Mouse (Mus musculus): ENCODE results near the gene Wdfy3.

Wdfy3 gene

GRCm38 (mm10) chr5:101893820-101894515 is 175.8 kb downstream of the Wdfy3 start:
- ChIA-PET CTCF (interaction anchor here (0.5 to 1.8 kb wide), 41 partner anchors 9 to 233 kb away, joined by 3 to 12 read pairs (median 4); partner anchors contain the start of gene Nkx6-1 (in 1 of the 4)), POLR2A (interaction anchor here in 3 of 4 experiments (0.9 to 1.5 kb wide), 8 partner anchors 8 to 167 kb away, joined by 3 to 7 read pairs (median 4); no protein-coding TSS in a partner anchor)

GRCm38 (mm10) chr5:101891694-101892416 is 177.9 kb downstream of the Wdfy3 start:
- ChIA-PET POLR2A (interaction anchor here in 1 of 4 experiments (0.5 to 1.1 kb wide), 3 partner anchors 9 to 179 kb away, joined by 3 to 6 read pairs (median 4); no protein-coding TSS in a partner anchor), CTCF (no interaction called here)

DNA sequence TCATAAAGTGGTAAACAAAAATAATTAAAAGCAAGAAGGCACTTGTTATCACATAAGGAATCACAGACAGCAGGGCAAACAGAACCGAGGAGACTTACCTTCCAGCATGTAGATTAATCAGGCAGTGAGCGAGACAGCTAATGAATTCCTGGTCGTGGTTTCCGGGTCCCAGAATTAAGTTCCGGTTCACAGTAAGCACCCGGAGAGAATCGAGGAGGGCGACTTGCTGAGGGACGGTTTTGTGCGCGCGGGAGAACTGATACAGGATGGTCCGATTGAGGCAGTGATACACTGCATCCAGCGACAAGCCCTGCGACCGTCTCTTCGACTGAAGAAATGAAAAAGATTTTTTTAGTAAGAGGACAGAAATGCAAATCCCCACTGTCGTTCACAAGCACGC is 181.7 kb downstream of the Wdfy3 start:
- ChIA-PET POLR2A (interaction anchor here in 3 of 4 experiments (0.6 to 3.2 kb wide), 17 partner anchors 9 to 1848 kb away, joined by 3 to 18 read pairs (median 4); partner anchors contain the start of genes Cds1 (in 1 of the 3) and Wdfy3 (in 1 of the 3)), CTCF (interaction anchor here in 1 of 4 experiments (1.5 kb wide), 1 partner anchor 33 kb away, joined by 5 read pairs; no protein-coding TSS in a partner anchor)

DNA sequence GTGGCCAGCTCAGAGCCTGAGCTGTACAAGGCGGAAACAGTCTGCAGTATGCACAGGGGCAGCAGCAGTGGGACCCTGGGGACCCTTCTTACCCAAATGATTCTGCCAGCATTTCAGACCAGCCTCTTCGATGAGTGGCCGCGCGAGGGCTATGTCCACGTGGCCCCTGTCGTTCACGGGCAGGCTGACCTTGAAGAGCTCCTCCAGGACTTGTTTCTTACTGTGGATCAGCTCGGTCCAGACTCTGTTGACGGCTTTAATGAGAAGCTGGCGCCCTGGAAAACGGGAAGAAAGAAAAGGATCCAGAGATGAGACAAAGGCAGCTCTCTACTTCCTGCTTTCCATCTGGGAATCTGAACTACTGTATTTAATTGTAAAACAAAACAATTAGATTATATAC is 184.7 kb downstream of the Wdfy3 start:
- ChIA-PET CTCF (interaction anchor here (0.5 to 1.4 kb wide), 6 partner anchors 9 to 38 kb away, joined by 3 to 8 read pairs (median 5); no protein-coding TSS in a partner anchor), POLR2A (interaction anchor here in 2 of 4 experiments (0.6 to 3.2 kb wide), 12 partner anchors 9 to 167 kb away, joined by 3 to 18 read pairs (median 3); no protein-coding TSS in a partner anchor)

DNA sequence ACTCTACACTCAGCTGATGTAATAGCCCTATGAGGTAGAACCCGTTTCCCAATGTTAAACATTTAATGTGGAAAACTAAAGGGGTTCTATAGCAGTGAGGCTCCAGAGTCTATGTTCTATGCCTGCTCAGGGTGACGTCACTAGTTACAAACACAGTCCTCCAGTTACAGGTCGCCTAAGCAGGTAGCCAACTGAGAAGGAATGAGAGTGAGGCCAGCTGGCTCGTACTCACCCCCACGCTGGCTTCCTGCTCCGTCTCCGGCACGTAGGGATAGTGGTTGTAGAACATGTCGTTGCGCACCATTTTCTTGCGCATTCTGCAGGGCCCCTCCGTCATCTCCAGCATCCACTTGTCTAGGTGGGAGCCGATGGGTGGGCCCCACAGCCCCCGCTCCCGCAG is 187.5 kb downstream of the Wdfy3 start:
- CTCF ChIA-PET, result interaction anchor here in 1 of 4 experiments (1.2 to 1.5 kb wide), 2 partner anchors 12 to 27 kb away, joined by 4 to 7 read pairs; no protein-coding TSS in a partner anchor
- POLR2A ChIA-PET, result interaction anchor here in 3 of 4 experiments (1.0 to 2.0 kb wide), 7 partner anchors 8 to 46 kb away, joined by 3 to 7 read pairs (median 4); no protein-coding TSS in a partner anchor

GRCm38 (mm10) chr5:101879914-101880313 is 189.8 kb downstream of the Wdfy3 start:
- ChIA-PET CTCF (interaction anchor here in 2 of 4 experiments (0.5 to 1.6 kb wide), 2 partner anchors 14 to 122 kb away, joined by 4 to 8 read pairs; no protein-coding TSS in a partner anchor), POLR2A (interaction anchor here in 2 of 4 experiments (0.6 to 2.1 kb wide), 4 partner anchors 9 to 427 kb away, joined by 3 to 5 read pairs (median 3); no protein-coding TSS in a partner anchor)

GRCm38 (mm10) chr5:101878403-101878802 is 191.3 kb downstream of the Wdfy3 start:
- ChIA-PET POLR2A (interaction anchor here in 2 of 4 experiments (0.5 to 1.7 kb wide), 5 partner anchors 9 to 399 kb away, joined by 3 to 7 read pairs (median 3); no protein-coding TSS in a partner anchor), CTCF (interaction anchor here in 2 of 4 experiments (0.8 to 1.8 kb wide), 2 partner anchors 15 to 180 kb away, joined by 3 to 5 read pairs (median 4); no protein-coding TSS in a partner anchor)

DNA sequence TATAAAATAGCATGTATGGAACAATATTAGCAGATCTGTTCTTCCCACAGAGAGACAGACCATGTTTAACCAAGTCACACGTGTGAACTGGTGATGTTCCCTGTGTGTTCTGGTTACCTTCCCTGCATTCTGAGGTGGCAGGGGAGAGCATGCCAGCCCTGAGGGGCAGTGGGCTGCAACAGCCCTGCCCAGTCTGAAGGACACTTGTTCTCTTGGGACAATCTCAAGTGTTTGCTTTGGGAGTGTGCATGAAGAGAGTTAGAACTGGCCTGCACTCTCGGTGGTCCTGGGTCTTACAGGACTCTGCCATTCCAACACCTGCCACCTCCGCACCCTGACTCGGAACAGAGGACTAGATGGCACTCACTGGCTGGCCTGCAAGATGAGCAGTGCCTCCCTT is 193.5 kb downstream of the Wdfy3 start:
- ChIA-PET CTCF (no interaction called here), POLR2A (interaction anchor here in 2 of 4 experiments (1.1 to 1.4 kb wide), 2 partner anchors 8 to 9 kb away, joined by 3 to 7 read pairs; no protein-coding TSS in a partner anchor)

- ChIA-PET POLR2A (interaction anchor here in 1 of 4 experiments (0.7 to 1.1 kb wide), 2 partner anchors 12 to 22 kb away, joined by 3 to 4 read pairs; no protein-coding TSS in a partner anchor), CTCF (interaction anchor here in 3 of 4 experiments (0.8 to 1.2 kb wide), 3 partner anchors 12 to 207 kb away, joined by 3 to 5 read pairs (median 3); no protein-coding TSS in a partner anchor)
Observed at GRCm38 (mm10) chr5:101866722-101867121, 203.0 kb downstream of the Wdfy3 start.

DNA sequence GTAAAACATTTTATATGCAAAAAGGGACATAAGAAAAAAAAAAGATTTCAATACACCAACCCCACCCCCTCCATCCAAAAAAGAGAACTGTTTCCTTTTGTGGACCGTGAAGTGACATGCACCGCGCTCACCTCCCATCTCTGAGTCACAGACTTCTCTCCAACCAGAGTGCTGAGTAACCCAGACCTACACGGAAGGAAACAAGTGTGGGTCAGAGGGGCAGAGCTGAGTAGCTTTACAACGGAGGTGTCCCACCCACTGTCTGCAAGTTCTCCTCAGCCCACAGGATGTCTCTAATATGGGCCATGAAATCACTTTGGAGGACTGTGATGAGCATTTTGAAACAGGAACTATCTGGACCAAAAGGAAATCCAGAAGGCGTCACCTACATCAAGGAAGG is 205.8 kb downstream of the Wdfy3 start:
- POLR2A ChIA-PET, result interaction anchor here in 1 of 4 experiments (1.3 kb wide), 1 partner anchor 21 kb away, joined by 3 read pairs; no protein-coding TSS in a partner anchor
- CTCF ChIA-PET, result interaction anchor here in 1 of 4 experiments (2.9 kb wide), 1 partner anchor 16 kb away, joined by 8 read pairs; no protein-coding TSS in a partner anchor

GRCm38 (mm10) chr5:101862651-101863050 is 207.1 kb downstream of the Wdfy3 start:
- POLR2A ChIA-PET, result interaction anchor here in 3 of 4 experiments (0.7 to 3.0 kb wide), 15 partner anchors 8 to 183 kb away, joined by 3 to 17 read pairs (median 6); no protein-coding TSS in a partner anchor
- CTCF ChIA-PET, result interaction anchor here (0.6 to 2.9 kb wide), 7 partner anchors 9 to 211 kb away, joined by 3 to 8 read pairs (median 4); partner anchors contain the start of gene Nkx6-1 (in 1 of the 4)

GRCm38 (mm10) chr5:101861786-101862571 is 207.7 kb downstream of the Wdfy3 start:
- POLR2A ChIA-PET, result interaction anchor here (0.6 to 3.0 kb wide), 24 partner anchors 8 to 208 kb away, joined by 3 to 17 read pairs (median 4); no protein-coding TSS in a partner anchor

DNA sequence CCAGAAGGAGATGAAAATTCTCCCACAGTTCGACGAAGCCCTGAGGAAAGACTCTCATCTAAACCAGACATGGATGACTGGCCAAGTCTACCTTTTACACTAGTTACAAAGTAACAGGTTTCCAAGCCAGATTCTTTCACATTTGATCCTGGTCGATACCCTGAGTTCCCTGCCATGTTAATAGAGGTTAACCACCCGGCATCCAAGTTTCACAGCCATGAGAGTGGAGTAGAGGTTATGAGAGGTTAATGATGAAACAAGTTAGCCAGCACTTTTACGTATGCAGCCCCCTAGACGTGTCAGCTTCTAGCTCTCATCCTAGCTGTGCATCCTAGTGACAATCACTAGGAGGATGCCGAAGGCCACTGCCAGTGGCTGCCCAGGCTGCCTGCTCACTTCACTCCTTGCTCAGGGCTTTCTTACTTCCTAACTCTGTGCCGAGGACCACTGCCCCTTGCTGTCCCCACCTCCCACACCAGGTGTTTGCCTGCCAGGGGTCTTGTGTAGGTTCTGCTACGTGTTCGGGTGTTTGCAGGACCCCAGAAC is 210.8 kb downstream of the Wdfy3 start:
- ChIA-PET CTCF (no interaction called here), POLR2A (no interaction called here)

More at GRCm38 (mm10) chr5:101861786-101862571, 207.7 kb downstream of the Wdfy3 start:
- CTCF ChIA-PET, result interaction anchor here (0.5 to 2.9 kb wide), 12 partner anchors 9 to 212 kb away, joined by 3 to 8 read pairs (median 4); no protein-coding TSS in a partner anchor

- ChIA-PET CTCF (interaction anchor here (0.6 to 1.9 kb wide), 9 partner anchors 13 to 145 kb away, joined by 3 to 14 read pairs (median 4); no protein-coding TSS in a partner anchor), POLR2A (interaction anchor here in 2 of 4 experiments (0.7 to 2.9 kb wide), 7 partner anchors 8 to 87 kb away, joined by 3 to 19 read pairs (median 4); no protein-coding TSS in a partner anchor)
Observed at GRCm38 (mm10) chr5:101855475-101855874, 214.2 kb downstream of the Wdfy3 start.

DNA sequence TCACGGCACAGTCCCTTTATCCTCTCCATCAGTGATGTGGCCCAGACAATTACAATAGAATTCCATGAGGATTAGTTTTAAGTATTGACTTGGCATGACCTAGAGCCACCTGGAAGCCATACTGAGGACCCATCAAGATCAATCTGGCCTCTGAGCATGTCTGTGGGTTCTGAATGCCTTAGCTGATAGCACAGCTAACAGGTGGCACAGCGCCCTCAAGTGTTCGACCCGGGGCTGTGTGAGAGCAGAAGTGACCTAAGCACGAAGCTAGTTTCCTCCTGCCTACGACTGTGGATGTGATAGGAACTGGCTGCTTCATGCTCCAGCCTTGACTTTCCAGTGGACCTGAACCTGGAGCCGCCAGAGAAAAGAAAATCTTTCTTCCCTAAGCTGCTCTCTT is 215.1 kb downstream of the Wdfy3 start:
- CTCF ChIA-PET, result interaction anchor here (0.5 to 1.9 kb wide), 44 partner anchors 8 to 1060 kb away, joined by 3 to 15 read pairs (median 4); no protein-coding TSS in a partner anchor
- POLR2A ChIA-PET, result interaction anchor here in 3 of 4 experiments (0.5 to 2.9 kb wide), 20 partner anchors 7 to 151 kb away, joined by 3 to 19 read pairs (median 4); no protein-coding TSS in a partner anchor

DNA sequence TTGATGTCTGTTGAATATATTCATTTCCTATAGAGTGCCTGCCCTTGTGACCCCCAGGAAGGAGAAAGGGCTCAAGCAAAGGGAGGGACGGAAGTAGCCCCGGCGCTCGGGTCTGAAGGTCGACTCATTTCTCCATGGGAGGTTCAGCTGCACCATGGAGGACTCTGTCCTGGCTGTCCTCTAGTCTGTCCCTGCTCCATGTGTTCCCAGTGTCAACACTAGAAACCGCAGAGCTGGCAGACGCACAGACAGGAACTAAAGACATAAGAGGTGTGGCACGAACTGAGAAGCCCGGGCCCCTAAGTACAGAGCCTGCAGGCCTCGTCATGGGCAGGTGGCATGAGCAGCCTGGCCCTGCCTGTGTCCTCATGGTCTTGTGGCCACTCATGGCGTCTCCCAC is 215.6 kb downstream of the Wdfy3 start:
- POLR2A ChIA-PET, result interaction anchor here in 3 of 4 experiments (0.5 to 2.9 kb wide), 18 partner anchors 8 to 141 kb away, joined by 3 to 19 read pairs (median 4); no protein-coding TSS in a partner anchor
- CTCF ChIA-PET, result interaction anchor here (0.5 to 1.9 kb wide), 35 partner anchors 8 to 834 kb away, joined by 3 to 15 read pairs (median 4); no protein-coding TSS in a partner anchor

Data from embryonic stem cell, embryonic (primary cell).